Mouse (Mus musculus) MEL (cell line): ENCODE measurements around the gene Arhgef3. TPM values are rescaled to one million over a fixed set of nuclear protein-coding genes. Genes with fewer than 3 reads are reported as not detected.

ENCODE experiments used
- DNase-seq: peaks from one replicate; pipeline ENCODE4 v3.0.0; 2011; ENCODE audit warnings: low read depth, low spot score
- H3K27ac ChIP-seq: 2 replicates; pipeline ENCODE4 v1.5.1; 2012; ENCODE audit warnings: low read depth, mild to moderate bottlenecking, control low read depth, low read length, moderate library complexity; ENCODE audit not compliant: control insufficient read depth
- H3K27me3 ChIP-seq, 2 experiments: fragments of 150-350 bp in 1 of 2; sonication (generic) in 1 of 2; 2 replicates each; pipeline ENCODE4 v1.6.1; 2012; ENCODE audit warnings: low read length in 2 of 2, mild to moderate bottlenecking in 2 of 2, improper control_type of control experiment in 1 of 2, moderate library complexity in 1 of 2; ENCODE audit not compliant: insufficient read depth in 2 of 2, control insufficient read depth in 1 of 2
- H3K36me3 ChIP-seq, 2 experiments: 2 replicates each; pipeline ENCODE4 v1.6.1; 2012 to 2014; ENCODE audit warnings: low read length in 2 of 2, improper control_type of control experiment in 1 of 2, inconsistent platforms in 1 of 2, mild to moderate bottlenecking in 1 of 2; ENCODE audit not compliant: insufficient read depth in 2 of 2, control insufficient read depth in 1 of 2
- H3K4me1 ChIP-seq, 2 experiments: fragments of 150-350 bp in 1 of 2; sonication (generic) in 1 of 2; 2 replicates each; pipeline ENCODE4 v1.6.1; 2012; ENCODE audit warnings: low read length in 2 of 2, improper control_type of control experiment in 1 of 2, mild to moderate bottlenecking in 1 of 2; ENCODE audit not compliant: insufficient read depth in 2 of 2, control insufficient read depth in 1 of 2
- H3K4me3 ChIP-seq, 2 experiments: fragments of 150-350 bp in 1 of 2; sonication (generic) in 1 of 2; 2 replicates each; pipeline ENCODE4 v1.5.1; 2012; ENCODE audit warnings: low read depth in 2 of 2, low read length in 2 of 2, mild to moderate bottlenecking in 2 of 2, moderate library complexity in 2 of 2, control low read depth in 1 of 2, improper control_type of control experiment in 1 of 2; ENCODE audit not compliant: control insufficient read depth in 1 of 2, insufficient read depth in 1 of 2
- H3K79me2 ChIP-seq: 2 replicates; pipeline ENCODE4 v1.6.1; 2012; ENCODE audit warnings: mild to moderate bottlenecking, low read length, moderate library complexity; ENCODE audit not compliant: control insufficient read depth, poor library complexity, insufficient read depth
- H3K9ac ChIP-seq: 2 replicates; pipeline ENCODE4 v1.6.1; 2012; ENCODE audit warnings: low read depth, mild to moderate bottlenecking, control low read depth, low read length, moderate library complexity; ENCODE audit not compliant: control insufficient read depth, poor library complexity, severe bottlenecking
- H3K9me3 ChIP-seq: fragments of 150-350 bp; sonication (generic); replicated peaks from 2 replicates; pipeline ENCODE4 v1.6.1; 2012; ENCODE audit warnings: mild to moderate bottlenecking, low read length, improper control_type of control experiment, moderate library complexity; ENCODE audit not compliant: insufficient read depth
- CHD1 ChIP-seq: IDR thresholded peaks from 2 replicates; pipeline ENCODE4 v1.6.1; 2012; ENCODE audit warnings: low read depth, mild to moderate bottlenecking, inconsistent platforms, low read length, improper control_type of control experiment
- CHD2 ChIP-seq: IDR thresholded peaks from 2 replicates; pipeline ENCODE4 v1.6.1; 2011; ENCODE audit warnings: low read length, improper control_type of control experiment
- CTCF ChIP-seq, 3 experiments: IDR thresholded peaks in 2 of 3; conservative IDR thresholded peaks in 1 of 3; 2 replicates each; pipeline ENCODE4 v1.5.1; 2011 to 2012; ENCODE audit warnings: low read length in 3 of 3, low read depth in 2 of 3, mild to moderate bottlenecking in 2 of 3, improper control_type of control experiment in 1 of 3, inconsistent platforms in 1 of 3, mixed read lengths in 1 of 3, moderate library complexity in 1 of 3; ENCODE audit not compliant: control insufficient read depth in 1 of 3, insufficient read depth in 1 of 3, poor library complexity in 1 of 3, severe bottlenecking in 1 of 3
- ETS1 ChIP-seq: IDR thresholded peaks from 2 replicates; pipeline ENCODE4 v1.6.1; 2012; ENCODE audit warnings: low read depth, mild to moderate bottlenecking, inconsistent platforms, low read length, improper control_type of control experiment, moderate library complexity
- JUND ChIP-seq: IDR thresholded peaks from 2 replicates; pipeline ENCODE4 v1.6.1; 2011; ENCODE audit warnings: low read depth, mild to moderate bottlenecking, improper control_type of control experiment, low read length
- KAT2A ChIP-seq: conservative IDR thresholded peaks from 2 replicates; pipeline ENCODE4 v1.6.1; 2012; ENCODE audit warnings: low read depth, low read length, improper control_type of control experiment, inconsistent platforms
- MAFK ChIP-seq: IDR thresholded peaks from 2 replicates; pipeline ENCODE4 v1.6.1; 2011; ENCODE audit warnings: low read depth, mild to moderate bottlenecking, low read length, improper control_type of control experiment, borderline replicate concordance
- MEF2A ChIP-seq: IDR thresholded peaks from 2 replicates; pipeline ENCODE4 v1.6.1; 2014; ENCODE audit warnings: low read depth, mild to moderate bottlenecking, inconsistent platforms, low read length, improper control_type of control experiment; ENCODE audit not compliant: poor library complexity, insufficient replicate concordance, severe bottlenecking; ENCODE audit errors: extremely low read depth
- MXI1 ChIP-seq: IDR thresholded peaks from 2 replicates; pipeline ENCODE4 v1.6.1; 2011; ENCODE audit warnings: mild to moderate bottlenecking, low read depth, low read length, improper control_type of control experiment
- MYB ChIP-seq: IDR thresholded peaks from 2 replicates; pipeline ENCODE4 v1.6.1; 2011; ENCODE audit warnings: mild to moderate bottlenecking, low read depth, low read length, improper control_type of control experiment
- MYC ChIP-seq: IDR thresholded peaks from 2 replicates; pipeline ENCODE4 v1.6.1; 2011; ENCODE audit warnings: low read depth, mild to moderate bottlenecking, low read length, improper control_type of control experiment, moderate library complexity
- NELFE ChIP-seq: IDR thresholded peaks from 2 replicates; pipeline ENCODE4 v1.6.1; 2011; ENCODE audit warnings: low read depth, low read length, improper control_type of control experiment
- NRF1 ChIP-seq: IDR thresholded peaks from 2 replicates; pipeline ENCODE4 v1.6.1; 2014; ENCODE audit warnings: low read depth, mild to moderate bottlenecking, inconsistent platforms, low read length, improper control_type of control experiment, moderate library complexity; ENCODE audit not compliant: poor library complexity, insufficient read depth, severe bottlenecking
- POLR2AphosphoS2 ChIP-seq: IDR thresholded peaks from 2 replicates; pipeline ENCODE4 v1.6.1; 2011; ENCODE audit warnings: low read length, improper control_type of control experiment
- POLR2AphosphoS5 ChIP-seq: IDR thresholded peaks from 2 replicates; pipeline ENCODE4 v1.6.1; 2012; ENCODE audit warnings: low read depth, borderline replicate concordance, mild to moderate bottlenecking, inconsistent platforms, low read length, moderate library complexity, mixed read lengths
- RAD21 ChIP-seq: IDR thresholded peaks from 2 replicates; pipeline ENCODE4 v1.6.1; 2011; ENCODE audit warnings: mild to moderate bottlenecking, low read depth, low read length, improper control_type of control experiment
- RCOR1 ChIP-seq: IDR thresholded peaks from 2 replicates; pipeline ENCODE4 v1.6.1; 2012; ENCODE audit warnings: low read depth, mild to moderate bottlenecking, inconsistent platforms, low read length, improper control_type of control experiment
- USF1 ChIP-seq: IDR thresholded peaks from 2 replicates; pipeline ENCODE4 v1.6.1; 2014; ENCODE audit warnings: low read depth, mild to moderate bottlenecking, inconsistent platforms, low read length, improper control_type of control experiment, moderate library complexity
- USF2 ChIP-seq, 2 experiments: IDR thresholded peaks; 2 replicates each; pipeline ENCODE4 v1.6.1; 2011 to 2012; ENCODE audit warnings: improper control_type of control experiment in 2 of 2, low read length in 2 of 2, borderline replicate concordance in 1 of 2, inconsistent platforms in 1 of 2, low read depth in 1 of 2, mild to moderate bottlenecking in 1 of 2; ENCODE audit not compliant: insufficient read depth in 1 of 2
- ZC3H11A ChIP-seq: IDR thresholded peaks from 2 replicates; pipeline ENCODE4 v1.6.1; 2012; ENCODE audit warnings: low read depth, mild to moderate bottlenecking, inconsistent platforms, low read length, improper control_type of control experiment
- ZKSCAN1 ChIP-seq: IDR thresholded peaks from 2 replicates; pipeline ENCODE4 v1.6.1; 2012; ENCODE audit warnings: low read depth, mild to moderate bottlenecking, inconsistent platforms, low read length, improper control_type of control experiment, moderate library complexity
- ZMIZ1 ChIP-seq: IDR thresholded peaks from 2 replicates; pipeline ENCODE4 v1.6.1; 2012; ENCODE audit warnings: low read depth, mild to moderate bottlenecking, inconsistent platforms, low read length, improper control_type of control experiment, moderate library complexity
- ZNF384 ChIP-seq: IDR thresholded peaks from 2 replicates; pipeline ENCODE4 v1.6.1; 2012; ENCODE audit warnings: low read depth, mild to moderate bottlenecking, inconsistent platforms, low read length, improper control_type of control experiment
- polyA plus RNA-seq, 2 experiments: library from polyadenylated mRNA; stranded (reverse) in 1 of 2; unstranded in 1 of 2; fragments of >175 nt in 1 of 2; fragments of >200 nt in 1 of 2; gene quantifications; 2 replicates each; pipeline versions ENCODE4 v1.2.1 to v1.2.4; 2012; ENCODE audit warnings: low replicate concordance in 2 of 2, low read depth in 1 of 2; ENCODE audit not compliant: insufficient read length in 2 of 2, insufficient read depth in 1 of 2, missing spikeins in 1 of 2
- total RNA-seq: library from RNA; depleted of rRNA; stranded (reverse); fragments of 300-350 nt; gene quantifications from 2 replicates; pipeline ENCODE4 v1.2.3, GENCODE M21; 2012

The Arhgef3 gene
- total and polyA plus RNA-seq, 3 experiments = 2.1 to 2.7 TPM; not detected in 1

DNA sequence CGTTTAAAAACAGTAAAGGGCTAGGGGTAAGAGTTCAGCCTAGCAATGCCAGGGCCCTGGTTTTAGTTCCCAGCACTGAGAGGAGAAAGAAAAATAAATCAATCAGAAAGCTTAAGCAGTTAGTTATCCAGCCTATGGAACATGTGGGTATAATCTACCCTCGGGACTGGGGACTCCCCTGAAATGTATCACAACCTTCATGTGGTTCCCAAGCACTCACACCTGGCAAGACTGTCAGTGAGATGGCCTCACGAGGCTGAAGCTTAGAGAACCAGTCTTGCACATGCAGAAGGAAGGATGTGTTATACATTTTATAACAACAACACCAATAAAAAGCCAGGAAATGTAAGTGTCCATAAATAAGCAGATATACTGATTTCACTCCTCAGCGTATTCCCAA is 189.7 kb downstream of the Arhgef3 start (continued):
- no peak for TF ChIP-seq MEF2A

DNA sequence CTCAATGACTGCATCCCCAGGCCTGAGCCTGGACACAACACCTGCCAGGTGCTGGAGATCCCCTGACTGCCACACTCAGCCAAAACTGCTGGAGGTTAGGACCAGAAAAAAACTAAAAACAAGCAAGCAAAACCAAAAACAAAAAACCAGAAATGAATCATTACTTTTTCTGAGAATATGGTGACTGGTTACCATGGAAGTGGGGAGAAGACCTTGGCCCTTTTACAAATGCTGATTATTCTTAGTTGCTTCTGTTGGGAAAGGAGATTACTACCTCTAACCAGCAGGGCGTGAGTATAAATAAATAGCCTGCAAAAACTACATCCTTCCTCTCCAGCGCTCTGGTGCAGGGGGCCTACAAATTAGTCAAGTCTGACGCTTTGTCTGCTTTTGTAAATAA is 194.1 kb downstream of the Arhgef3 start:
- no peak for TF ChIP-seq USF1
- TF ChIP-seq MEF2A = no peak
- no peak for TF ChIP-seq ZMIZ1
- TF ChIP-seq KAT2A = no peak
- no peak for TF ChIP-seq ZNF384
- TF ChIP-seq RCOR1 = no peak
- no peak for TF ChIP-seq MYB
- no peak for TF ChIP-seq MYC
- TF ChIP-seq CHD1 = no peak
- no peak for TF ChIP-seq ZC3H11A
- TF ChIP-seq NELFE = no peak
- TF ChIP-seq RAD21 = no peak
- no peak for TF ChIP-seq POLR2AphosphoS2
- no peak for TF ChIP-seq JUND
- TF ChIP-seq ETS1 = no peak
- no peak for TF ChIP-seq USF2 (IDR thresholded peaks at IDR 0.05; ENCODE audit: borderline replicate concordance in 1 of 2, insufficient read depth in 1 of 2, low read depth in 1 of 2, low read length in 2 of 2)
- TF ChIP-seq NRF1 = no peak
- Histone ChIP-seq H3K4me1 (no peaks in the 10 kb centered on the region), H3K9ac (no peak overlapping the region), H3K79me2 (no peaks in the 10 kb centered on the region), H3K27me3 (no peaks in the 10 kb centered on the region; a peak in 1 of 4 replicates), H3K27ac (no peak overlapping the region), H3K9me3 (no peaks in the 10 kb centered on the region), H3K36me3 (no peaks in the 10 kb centered on the region), H3K4me3 (no peak overlapping the region)
- DNase-seq = no peak

DNA sequence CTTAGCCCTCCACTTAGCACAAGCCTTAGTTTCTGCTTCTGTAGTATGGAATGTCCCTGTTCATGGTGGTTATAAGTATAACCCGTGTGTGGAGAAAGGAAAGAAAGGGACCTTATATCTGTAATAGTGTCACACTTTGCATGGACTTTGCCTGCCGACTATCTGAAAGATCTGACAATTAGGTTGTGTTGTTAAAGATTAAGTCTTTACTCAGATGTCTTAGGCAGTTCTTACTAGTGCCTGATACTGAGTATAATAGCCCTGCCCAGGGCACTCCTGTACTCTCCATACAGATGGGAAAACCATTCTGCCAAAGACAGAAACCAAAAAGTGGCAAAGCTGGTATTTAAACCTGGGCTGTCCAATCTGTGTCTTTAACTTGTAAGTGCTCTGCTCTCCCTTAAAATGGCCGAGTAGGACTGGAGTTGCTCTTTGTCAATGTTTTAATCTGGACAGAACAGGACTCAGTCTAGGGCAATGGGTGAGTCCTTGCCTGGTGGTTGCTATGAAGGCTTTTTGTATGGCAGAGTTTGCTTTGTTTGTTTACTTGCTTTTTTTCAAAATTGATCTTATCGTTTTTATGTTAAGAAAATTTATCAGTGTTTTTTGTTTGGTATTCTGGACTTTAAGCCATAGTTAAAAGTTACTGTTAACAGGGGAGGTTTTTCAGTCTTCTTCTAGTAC is 196.0 kb downstream of the Arhgef3 start:
- H3K79me2 ChIP-seq = no peaks in the 10 kb centered on the region
- H3K4me3 ChIP-seq = no peak overlapping the region
- H3K4me1 ChIP-seq = no peaks in the 10 kb centered on the region
- H3K27ac ChIP-seq = no peak overlapping the region
- H3K36me3 ChIP-seq = no peaks in the 10 kb centered on the region
- H3K9ac ChIP-seq = no peak overlapping the region
- H3K9me3 ChIP-seq = no peaks in the 10 kb centered on the region
- H3K27me3 ChIP-seq = no peaks in the 10 kb centered on the region; a peak in 1 of 4 replicates
- no peak for TF ChIP-seq POLR2AphosphoS5
- no peak for TF ChIP-seq USF1
- no peak for TF ChIP-seq JUND
- TF ChIP-seq CHD2 = no peak
- TF ChIP-seq CTCF (IDR thresholded peaks at IDR 0.05 in 2 of 3, conservative IDR thresholded peaks at IDR 0.05 in 1 of 3; ENCODE audit: control insufficient read depth in 1 of 3, insufficient read depth in 1 of 3, low read depth in 2 of 3, low read length in 3 of 3, poor library complexity in 1 of 3, severe bottlenecking in 1 of 3) = no peak
- no peak for TF ChIP-seq ZKSCAN1
- no peak for TF ChIP-seq MXI1
- no peak for TF ChIP-seq MAFK
- no peak for DNase-seq
